Mouse (Mus musculus) cortical plate, adult 2 months (tissue): Measurements from ENCODE around the gene Fhad1.

Source experiments
- CTCF ChIP-seq: fragments of 200-500 bp; IDR thresholded peaks from 2 replicates; pipeline ENCODE4 v1.5.1; 2011; ENCODE audit warnings: mild to moderate bottlenecking, control low read depth, low read length; ENCODE audit not compliant: insufficient read depth; ENCODE audit errors: extremely low read depth
- POLR2A ChIP-seq: fragments of 200-500 bp; IDR thresholded peaks from 2 replicates; pipeline ENCODE4 v1.6.1; 2011; ENCODE audit warnings: mild to moderate bottlenecking, low read length, control low read depth; ENCODE audit not compliant: insufficient read depth; ENCODE audit errors: extremely low read depth

- TF ChIP-seq POLR2A, result no peak
- no peak for TF ChIP-seq CTCF
Measured at GRCm38 (mm10) chr4:141941289-141941688, 73.6 kb downstream of the Fhad1 start.
